Mouse (Mus musculus) Patski (cell line): Measurements from ENCODE around the gene Cdk2ap1. TPM values are rescaled to one million over a fixed set of nuclear protein-coding genes. Genes with fewer than 3 reads are reported as not detected.
"Not testable (repeated sequence)": the region's sequence is repeated elsewhere in the genome, so short reads cannot be mapped to it uniquely, and the experiment has no call there.

Experiments used
- ATAC-seq: fragments of 100-300 bp; one replicate; pipeline ENCODE4 v1.8.0; 2021
- CTCF ChIA-PET: fragments of 350-600 bp; sonication (Branson Sonifier 250); formaldehyde crosslinking; loops from one replicate; lab custom pipeline; 2022; ENCODE audit warnings: inconsistent platforms; lab: Charles Lee
- POLR2A ChIA-PET: fragments of 350-600 bp; sonication (Branson Sonifier 250); formaldehyde crosslinking; loops from one replicate; lab custom pipeline; 2022; ENCODE audit warnings: antibody characterized with exemption, inconsistent platforms; lab: Charles Lee
- DNase-seq: peaks from one replicate; pipeline ENCODE4 v3.0.0-alpha.2; 2011; ENCODE audit warnings: low read depth, low spot score
- H3K27me3 ChIP-seq: fragments of 371-371 bp; one replicate; pipeline ENCODE4 v1.5.1; 2021
- CTCF ChIP-seq: fragments of 100-300 bp; IDR thresholded peaks from one replicate; pipeline ENCODE4 v1.5.1; 2021
- in situ Hi-C: fragments of 300-500 bp; cut with MboI; formaldehyde crosslinking; loops from 3 replicates; pipeline ENCODE4 v1.11.1; 2018; ENCODE audit warnings: low pct_unique_long_range_greater_than_20kb, mixed read lengths
- polyA plus RNA-seq: library from polyadenylated mRNA; unstranded; gene quantifications from one replicate; pipeline ENCODE4 v1.2.3, GENCODE M21; 2021

Gene Cdk2ap1
- polyA plus RNA-seq, 1 experiment from 2014 or later = 231 TPM

- peak; percentile 62 for ATAC-seq
- no peaks in the 10 kb centered on the region for H3K27me3 ChIP-seq
- in situ Hi-C loops = no loop called here
- no peak for TF ChIP-seq CTCF
- peak; percentile 48 for DNase-seq
- POLR2A ChIA-PET = interaction anchor here (0.7 to 2.2 kb wide), 2 partner anchors 25 to 266 kb away, joined by 3 to 7 read pairs; partner anchors contain the start of genes 2810006K23Rik and Mphosph9
- CTCF ChIA-PET = interaction anchor here (1.4 kb wide), 1 partner anchor 10 kb away, joined by 4 read pairs; no protein-coding TSS in a partner anchor
Measured at GRCm38 (mm10) chr5:124352141-124352920, 10.6 kb downstream of the Cdk2ap1 start.

- DNase-seq (no peak), ATAC-seq (no peak)
- no peak for TF ChIP-seq CTCF
- in situ Hi-C loops = no loop called here
- ChIA-PET CTCF (interaction anchor here (1.4 kb wide), 1 partner anchor 11 kb away, joined by 4 read pairs; no protein-coding TSS in a partner anchor), POLR2A (interaction anchor here (0.6 kb wide), 1 partner anchor 107 kb away, joined by 4 read pairs; no protein-coding TSS in a partner anchor)
- H3K27me3 ChIP-seq = no peaks in the 10 kb centered on the region
Measured at GRCm38 (mm10) chr5:124351604-124352003, 11.3 kb downstream of the Cdk2ap1 start.

GRCm38 (mm10) chr5:124351111-124351560 lies 11.7 kb downstream of the Cdk2ap1 start:
- ATAC-seq (peak; percentile 18), DNase-seq (no peak)
- ChIA-PET CTCF (no interaction called here), POLR2A (interaction anchor here (0.6 kb wide), 1 partner anchor 107 kb away, joined by 4 read pairs; no protein-coding TSS in a partner anchor)
- no peak for TF ChIP-seq CTCF
- H3K27me3 ChIP-seq = no peaks in the 10 kb centered on the region
- in situ Hi-C loops = no loop called here

- ChIA-PET CTCF (interaction anchor here (1.0 to 1.5 kb wide), 2 partner anchors 17 to 21 kb away, joined by 3 to 4 read pairs; no protein-coding TSS in a partner anchor), POLR2A (interaction anchor here (0.6 kb wide), 1 partner anchor 8 kb away, joined by 3 read pairs; no protein-coding TSS in a partner anchor)
- no peak for DNase-seq
- no peak for TF ChIP-seq CTCF
- in situ Hi-C loops = no loop called here
- ATAC-seq = no peak
- no peaks in the 10 kb centered on the region for H3K27me3 ChIP-seq
Measured at GRCm38 (mm10) chr5:124350350-124350749, 12.5 kb downstream of the Cdk2ap1 start.

GRCm38 (mm10) chr5:124349196-124349595 lies 13.7 kb downstream of the Cdk2ap1 start:
- DNase-seq (no peak), ATAC-seq (no peak)
- H3K27me3 ChIP-seq = no peaks in the 10 kb centered on the region
- in situ Hi-C loops = no loop called here
- ChIA-PET CTCF (interaction anchor here (0.6 to 1.5 kb wide), 2 partner anchors 16 to 28 kb away, joined by 3 to 4 read pairs; no protein-coding TSS in a partner anchor), POLR2A (interaction anchor here (0.7 kb wide), 1 partner anchor 22 kb away, joined by 4 read pairs; the partner anchor contains the start of genes 2810006K23Rik and Mphosph9)
- TF ChIP-seq CTCF = no peak

GRCm38 (mm10) chr5:124342897-124343296 lies 20.0 kb downstream of the Cdk2ap1 start:
- H3K27me3 ChIP-seq = no peaks in the 10 kb centered on the region
- ATAC-seq = no peak
- in situ Hi-C loops = no loop called here
- no peak for TF ChIP-seq CTCF
- CTCF ChIA-PET = interaction anchor here (0.7 kb wide), 1 partner anchor 12 kb away, joined by 3 read pairs; no protein-coding TSS in a partner anchor
- POLR2A ChIA-PET = interaction anchor here (0.5 kb wide), 1 partner anchor 7 kb away, joined by 3 read pairs; no protein-coding TSS in a partner anchor
- no peak for DNase-seq

- DNase-seq, in situ Hi-C loops, POLR2A ChIA-PET, H3K27me3 ChIP-seq, CTCF ChIA-PET: not testable (repeated sequence)
- peak; percentile 76 for ATAC-seq
Measured at GRCm38 (mm10) chr5:124341753-124342339, 21.0 kb downstream of the Cdk2ap1 start.

GRCm38 (mm10) chr5:124338791-124339190 lies 24.1 kb downstream of the Cdk2ap1 start:
- H3K27me3 ChIP-seq = no peaks in the 10 kb centered on the region
- in situ Hi-C loops = no loop called here
- ChIA-PET POLR2A (interaction anchor here (1.2 kb wide), 1 partner anchor 11 kb away, joined by 3 read pairs; the partner anchor contains the start of genes 2810006K23Rik and Mphosph9), CTCF (interaction anchor here (0.7 to 1.2 kb wide), 3 partner anchors 9 to 91 kb away, joined by 3 read pairs; no protein-coding TSS in a partner anchor)
- no peak for ATAC-seq
- DNase-seq = no peak
- TF ChIP-seq CTCF = no peak

- ATAC-seq (no peak), DNase-seq (no peak)
- in situ Hi-C loops = no loop called here
- TF ChIP-seq CTCF = no peak
- no peaks in the 10 kb centered on the region for H3K27me3 ChIP-seq
- POLR2A ChIA-PET = no interaction called here
- CTCF ChIA-PET = no interaction called here
Measured at GRCm38 (mm10) chr5:124337909-124338308, 25.0 kb downstream of the Cdk2ap1 start.

GRCm38 (mm10) chr5:124337103-124337502 lies 25.8 kb downstream of the Cdk2ap1 start:
- no peak for DNase-seq
- no peak for ATAC-seq
- TF ChIP-seq CTCF = no peak
- CTCF ChIA-PET = no interaction called here
- in situ Hi-C loops = no loop called here
- POLR2A ChIA-PET = no interaction called here
- H3K27me3 ChIP-seq = no peaks in the 10 kb centered on the region
